Mouse (Mus musculus) stomach, postnatal 0 days (tissue): Measurements from ENCODE around the gene Samd4b. TPM values are rescaled to one million over a fixed set of nuclear protein-coding genes. Genes with fewer than 3 reads are reported as not detected.

Experiments
- ATAC-seq: fragments of 200-750 bp; cut with Nextera tagmentation; 2 replicates; pipeline ENCODE4 v1.8.0; 2017; ENCODE audit not compliant: low FRiP score, low TSS enrichment
- DNase-seq: peaks from one replicate; pipeline ENCODE4 v3.0.0-alpha.2; 2016; ENCODE audit warnings: low spot score
- H3K27ac ChIP-seq: fragments of 300-500 bp; sonication (generic); replicated peaks from 2 replicates; pipeline ENCODE4 v1.5.1; 2014; ENCODE audit warnings: mild to moderate bottlenecking, control low read depth
- H3K27me3 ChIP-seq: fragments of 300-500 bp; sonication (generic); 2 replicates; pipeline ENCODE4 v1.6.1; 2014; ENCODE audit warnings: low read length; ENCODE audit not compliant: control insufficient read depth, insufficient read depth
- H3K36me3 ChIP-seq: fragments of 300-500 bp; sonication (generic); 2 replicates; pipeline ENCODE4 v1.6.1; 2014; ENCODE audit warnings: low read length, mixed read lengths; ENCODE audit not compliant: control insufficient read depth, insufficient read depth
- H3K4me1 ChIP-seq: fragments of 300-500 bp; sonication (generic); replicated peaks from 2 replicates; pipeline ENCODE4 v1.6.1; 2014; ENCODE audit warnings: antibody characterized with exemption; ENCODE audit not compliant: control insufficient read depth, insufficient read depth
- H3K4me2 ChIP-seq: fragments of 300-500 bp; sonication (generic); replicated peaks from 2 replicates; pipeline ENCODE4 v1.6.1; 2014; ENCODE audit warnings: low read depth, mild to moderate bottlenecking, control low read depth, moderate library complexity
- H3K4me3 ChIP-seq: fragments of 300-500 bp; sonication (generic); 2 replicates; pipeline ENCODE4 v1.5.1; 2014; ENCODE audit warnings: low read depth, low read length, control low read depth
- H3K9ac ChIP-seq: fragments of 300-500 bp; sonication (generic); 2 replicates; pipeline ENCODE4 v1.6.1; 2014; ENCODE audit warnings: mild to moderate bottlenecking, low read length, control low read depth, mixed read lengths
- H3K9me3 ChIP-seq: fragments of 300-500 bp; sonication (generic); 2 replicates; pipeline ENCODE4 v1.6.1; 2016; ENCODE audit warnings: low read length; ENCODE audit not compliant: control insufficient read depth
- CTCF ChIP-seq: IDR thresholded peaks from 2 replicates; pipeline ENCODE4 v1.5.1; 2016; ENCODE audit warnings: antibody characterized with exemption, low read depth, mild to moderate bottlenecking, moderate library complexity
- EP300 ChIP-seq: optimal IDR thresholded peaks from 2 replicates; pipeline ENCODE3; 2016; ENCODE audit warnings: antibody characterized with exemption
- WGBS: fragments of 180-500 bp; shearing (Covaris S2); extraction: QIAGEN DNeasy Blood & Tissue Kit; methylation state at CpG from one replicate; pipeline ENCODE4 v1.1.7; 2014; 5-methylcytosine and 5-hydroxymethylcytosine counted together
- polyA plus RNA-seq: library from polyadenylated mRNA; unstranded; fragments of >200 nt; fragmentation: Nextera tagmentation; extraction: Ambion mirVana; gene quantifications from 2 replicates; pipeline ENCODE4 v1.2.1, GENCODE M21; 2015

Gene Samd4b
- polyA plus RNA-seq, 1 experiment from 2014 or later, result 9.8 TPM

- H3K4me3 ChIP-seq, result no peak overlapping the region
- H3K9me3 ChIP-seq, result no peaks in the 10 kb centered on the region
- DNase-seq (peak; percentile 78), ATAC-seq (peak; percentile 85)
- no peak overlapping the region for H3K27ac ChIP-seq
- TF ChIP-seq EP300 (no peak), CTCF (no peak)
- H3K9ac ChIP-seq, result no peak overlapping the region
- 50% methylated on average over 10 of the region's 10 CpGs for WGBS
- H3K4me2 ChIP-seq, result no peak overlapping the region
- H3K27me3 ChIP-seq, result no peaks in the 10 kb centered on the region
- 0 out of 2 replicates have a peak, but pooled peaks cover 4% of the 10 kb centered on the region for H3K4me1 ChIP-seq
- no peaks in the 10 kb centered on the region; the same call in 1 of the 2 replicates for H3K36me3 ChIP-seq
Observed at GRCm38 (mm10) chr7:28464416-28465212, 133.3 kb downstream of the Samd4b start.

DNA sequence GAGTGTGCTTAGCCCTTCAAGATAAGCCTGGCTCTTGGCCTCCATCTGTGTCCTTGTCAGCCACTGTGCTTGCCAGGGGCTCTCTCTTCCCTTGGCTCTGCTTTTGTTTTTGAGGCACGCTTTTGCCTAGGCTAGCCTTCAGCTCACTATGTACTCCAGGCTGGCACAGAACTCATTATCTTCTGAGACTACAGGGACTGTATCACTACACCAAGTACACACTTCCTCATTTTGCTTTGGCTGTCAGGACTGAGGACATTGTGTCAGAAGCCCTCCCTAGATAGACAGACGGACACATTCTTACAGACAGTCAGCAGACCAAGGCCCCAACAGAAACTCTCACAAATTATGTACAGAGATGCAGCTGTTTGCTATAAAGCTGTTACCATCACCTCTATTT lies 135.2 kb downstream of the Samd4b start:
- Histone ChIP-seq H3K4me1 (0 out of 2 replicates have a peak, but pooled peaks cover 4% of the 10 kb centered on the region), H3K4me2 (no peak overlapping the region), H3K9ac (no peak overlapping the region), H3K36me3 (peaks cover 5% of the 10 kb centered on the region), H3K27me3 (no peaks in the 10 kb centered on the region), H3K27ac (no peak overlapping the region), H3K4me3 (no peak overlapping the region), H3K9me3 (no peaks in the 10 kb centered on the region)
- 94% methylated on average over 2 of the region's 2 CpGs for WGBS
- DNase-seq (no peak), ATAC-seq (no peak)
- no peak for TF ChIP-seq CTCF
- TF ChIP-seq EP300, result no peak

- ATAC-seq (no peak), DNase-seq (no peak)
- Histone ChIP-seq H3K36me3 (peaks cover 5% of the 10 kb centered on the region), H3K9me3 (no peaks in the 10 kb centered on the region), H3K27ac (no peak overlapping the region), H3K4me1 (no peaks in the 10 kb centered on the region), H3K9ac (no peak overlapping the region), H3K27me3 (no peaks in the 10 kb centered on the region), H3K4me2 (no peak overlapping the region), H3K4me3 (no peak overlapping the region)
- TF ChIP-seq CTCF, result no peak
- WGBS, result 82% methylated on average over 5 of the region's 5 CpGs
Observed at GRCm38 (mm10) chr7:28460361-28460760, 137.6 kb downstream of the Samd4b start.

GRCm38 (mm10) chr7:28452361-28453005 lies 145.5 kb downstream of the Samd4b start:
- peak; percentile 19; the same call in 1 of the 2 replicates for ATAC-seq
- peak overlapping the region; percentile 71 for H3K9ac ChIP-seq
- 5% methylated on average over 18 of the region's 24 CpGs for WGBS

DNA sequence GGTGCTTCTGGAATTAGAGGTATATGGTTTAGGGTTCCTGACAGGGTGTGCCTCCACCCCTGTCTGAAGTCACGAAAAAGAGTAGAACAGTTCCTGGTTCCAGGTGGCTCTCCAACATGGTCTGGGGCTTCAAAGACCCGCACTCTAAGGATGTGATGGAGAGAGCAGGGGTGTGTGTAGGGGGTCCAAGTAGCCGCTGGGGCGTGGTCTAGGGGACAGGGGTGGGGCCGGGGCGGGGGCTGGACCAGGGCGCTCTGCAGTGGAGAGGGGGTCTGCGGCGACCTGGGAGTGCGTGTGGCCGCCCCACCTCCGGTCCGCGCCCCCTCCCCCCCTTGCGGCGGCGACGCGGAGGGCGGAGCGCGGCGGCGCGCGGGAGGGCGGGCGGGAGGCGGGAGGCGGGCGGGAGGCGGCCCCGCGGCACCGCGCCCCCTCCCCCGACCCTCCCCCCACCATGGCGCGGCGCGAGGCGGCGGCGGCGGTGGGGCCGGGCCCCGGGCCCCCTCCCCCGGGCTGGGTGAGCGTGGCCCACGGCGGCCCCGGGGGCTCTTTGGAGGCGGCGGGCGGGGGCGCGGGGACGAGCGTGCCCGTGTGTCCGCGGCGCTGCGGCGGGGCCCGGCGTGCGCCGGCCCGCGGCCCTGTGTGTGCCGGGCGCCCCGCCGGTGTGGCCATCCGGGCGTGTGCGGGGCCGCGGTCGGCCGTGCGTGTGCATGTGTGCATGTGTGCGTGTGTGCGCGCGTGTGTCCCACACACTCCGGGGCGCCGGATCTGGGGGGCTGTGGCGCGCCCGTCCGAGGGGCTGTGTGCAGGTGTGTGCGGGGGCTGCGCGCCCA lies 146.2 kb downstream of the Samd4b start, which contains the start of gene Lrfn1:
Gene Lrfn1, plus strand, starts transcription at position 450 of the 830 bp plus-strand sequence.
- under 1% methylated on average over 12 of the region's 97 CpGs for WGBS
- 0 out of 2 replicates have a peak, but pooled peaks cover 2% of the 10 kb centered on the region for H3K4me1 ChIP-seq
- H3K4me2 ChIP-seq, result peak within 1 kb of the TSS; percentile 99
- no peaks in the 10 kb centered on the region for H3K27me3 ChIP-seq
- H3K4me3 ChIP-seq, result peak within 1 kb of the TSS; percentile 67
- H3K9me3 ChIP-seq, result no peaks in the 10 kb centered on the region
- peak; percentile 29 for DNase-seq
- no peak for TF ChIP-seq CTCF
- H3K36me3 ChIP-seq, result no peaks in the 10 kb centered on the region
- no peak within 1 kb of the TSS for H3K27ac ChIP-seq
- peak; percentile 38; the same call in 1 of the 2 replicates for ATAC-seq
- H3K9ac ChIP-seq, result peak within 1 kb of the TSS; percentile 71

More at GRCm38 (mm10) chr7:28452361-28453005, 145.5 kb downstream of the Samd4b start:
- TF ChIP-seq EP300, result no peak
- TF ChIP-seq CTCF, result no peak
- H3K9me3 ChIP-seq, result no peaks in the 10 kb centered on the region
- H3K4me1 ChIP-seq, result 0 out of 2 replicates have a peak, but pooled peaks cover 2% of the 10 kb centered on the region
- H3K36me3 ChIP-seq, result no peaks in the 10 kb centered on the region
- peak overlapping the region; percentile 99 for H3K4me2 ChIP-seq
- H3K27me3 ChIP-seq, result no peaks in the 10 kb centered on the region
- H3K27ac ChIP-seq, result no peak overlapping the region
- DNase-seq, result no peak
- peak overlapping the region; percentile 67 for H3K4me3 ChIP-seq
